ENCODE assay signal across 28 mouse cellular contexts in the genomic region with DNA sequence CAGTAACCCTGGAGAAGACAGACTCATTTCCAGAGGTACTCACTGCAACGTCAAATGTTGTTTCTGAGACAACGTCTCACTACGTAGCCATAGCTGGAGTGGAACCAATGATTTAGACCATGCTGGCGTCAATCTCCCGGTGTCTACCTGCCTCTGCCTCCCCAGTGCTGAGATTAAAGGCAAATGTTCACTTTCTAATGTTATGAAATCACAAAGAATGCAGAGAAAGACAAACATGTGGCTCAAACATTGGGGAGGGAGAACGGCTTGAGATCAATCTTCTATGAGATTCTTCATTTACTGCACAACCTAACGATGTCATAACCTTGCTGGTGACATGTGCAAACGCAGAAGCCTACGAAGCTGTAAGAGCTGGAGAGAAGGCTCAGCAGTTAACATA. TPM values are rescaled to one million over a fixed set of nuclear protein-coding genes. Genes with fewer than 3 reads are reported as not detected.
"Had no signal": no experiment of that assay in that cellular context is flagged by ENCODE, and none has a peak within 500 bp of the region (broad histone marks: within the 10 kb centered on the region; RNA-seq: fewer than 3 reads in every experiment).

No protein-coding gene starts in this region.

- H3K27ac ChIP-seq: gastrocnemius, adult 2 months; heart, adult 2 months; heart, embryonic 10.5 days; hindbrain, embryonic 10.5 days; hindbrain, embryonic 12.5 days; hindbrain, embryonic 15.5 days; layer of hippocampus, adult 2 months; left cerebral cortex, adult 2 months; limb, embryonic 10.5 days; limb, embryonic 12.5 days; liver, embryonic 14.5 days had no signal

- H3K27me3 ChIP-seq: heart, embryonic 12.5 days; hindbrain, embryonic 12.5 days; hindbrain, embryonic 15.5 days; limb, embryonic 12.5 days had no signal

- H3K9me3 ChIP-seq: hindbrain, embryonic 15.5 days; limb, embryonic 10.5 days had no signal

- H3K4me3 ChIP-seq: gastrocnemius, adult 2 months; heart, adult 2 months; heart, embryonic 10.5 days; heart, embryonic 12.5 days; hindbrain, embryonic 10.5 days; hindbrain, embryonic 12.5 days; hindbrain, embryonic 15.5 days; layer of hippocampus, adult 2 months; left cerebral cortex, adult 2 months; limb, embryonic 10.5 days; limb, embryonic 12.5 days had no signal

- DNase-seq: gastrocnemius, adult 2 months; gastrocnemius, postnatal 10 days; gastrocnemius, postnatal 25 days; heart, adult 2 months; heart, postnatal 10 days; heart, postnatal 4 days; kidney, adult 18-20 months; kidney, adult 8-10 months; kidney, postnatal 10 days; kidney, postnatal 25 days; kidney, postnatal 4 days; liver had no signal

- ATAC-seq: forebrain, embryonic 16.5 days; inflammation-experienced regulatory T-cells, adult 6 months; intestine, postnatal 0 days had no signal

- H3K9ac ChIP-seq: heart, embryonic 12.5 days; hindbrain, embryonic 12.5 days; hindbrain, embryonic 15.5 days; limb, embryonic 12.5 days; liver, embryonic 14.5 days had no signal

- H3K4me2 ChIP-seq: heart, embryonic 12.5 days; hindbrain, embryonic 12.5 days had no signal

RNA-seq across cellular contexts. Expression of a gene that starts 3.5 kb away (rescaled TPM):
- polyA plus RNA-seq: heart, adult 2 months; heart, embryonic 12.5 days; heart, embryonic 14.5 days; heart, embryonic 16.5 days; hindbrain, embryonic 12.5 days; hindbrain, embryonic 15.5 days; kidney, embryonic 14.5 days; limb, embryonic 12.5 days had no signal
